Mouse (Mus musculus): ENCODE measurements around the gene Tekt5. TPM values are rescaled to one million over a fixed set of nuclear protein-coding genes. Genes with fewer than 3 reads are reported as not detected.
A peak's percentile ranks its signal among the peaks of the same experiment; 100 is the strongest.

Gene Tekt5
- polyA plus RNA-seq, 1 experiment from 2014 or later: not detected

DNA sequence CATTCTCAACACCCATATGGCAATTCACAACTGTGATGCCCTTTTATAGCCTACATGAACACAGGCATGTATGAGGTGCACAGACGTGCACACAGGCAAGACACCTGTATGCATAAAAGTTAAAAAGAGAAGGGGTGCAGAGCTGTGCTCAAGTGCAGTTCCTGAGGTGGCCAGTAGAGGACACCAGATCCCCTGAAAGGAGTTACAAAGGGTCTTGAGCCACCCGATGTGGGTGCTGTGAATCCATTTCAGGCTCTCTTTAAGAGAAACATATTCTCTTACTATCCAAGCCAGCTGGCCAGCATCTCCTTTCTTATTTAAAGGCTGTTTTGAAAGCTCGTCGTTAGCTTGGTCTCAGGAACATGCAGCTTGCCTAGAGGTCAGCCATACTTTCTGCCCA lies 21.6 kb upstream of the Tekt5 start:
- no peak overlapping the region for H3K4me3 ChIP-seq (replicated peaks)
- 0 out of 2 replicates have a peak, but pooled peaks cover 6% of the 10 kb centered on the region for H3K9me3 ChIP-seq
- H3K27ac ChIP-seq: no peak overlapping the region
- no peak for ATAC-seq (ENCODE audit: insufficient number of reproducible peaks, insufficient read depth, low FRiP score, low TSS enrichment, low read depth)
- WGBS: 86% methylated on average over 4 of the region's 4 CpGs
- no peaks in the 10 kb centered on the region for H3K27me3 ChIP-seq
- H3K4me1 ChIP-seq (replicated peaks): peaks cover 12% of the 10 kb centered on the region
- H3K36me3 ChIP-seq: peaks cover 84% of the 10 kb centered on the region
- no peak overlapping the region for H3K4me2 ChIP-seq
- no peak overlapping the region for H3K9ac ChIP-seq (replicated peaks)

DNA sequence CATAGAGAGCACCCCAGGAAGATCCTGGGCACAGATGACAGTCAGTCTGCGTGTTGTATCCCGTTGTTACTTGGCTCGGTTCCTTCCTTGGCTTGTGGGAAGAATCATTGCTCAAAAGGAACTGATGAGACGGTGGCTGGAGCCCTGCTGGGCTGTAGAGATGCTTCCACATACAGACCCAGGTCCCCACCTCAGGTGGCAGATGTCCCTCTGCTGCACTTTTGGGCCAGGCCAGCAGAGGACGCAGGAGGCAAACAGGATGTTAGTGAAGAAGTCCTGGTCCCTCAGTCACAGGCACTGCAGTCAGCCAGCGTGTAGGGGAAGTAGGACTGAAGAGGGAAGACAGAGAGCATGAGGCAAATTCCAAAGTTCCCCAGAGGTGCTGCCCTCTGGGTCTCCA lies 20.7 kb upstream of the Tekt5 start:
- H3K27ac ChIP-seq: no peak overlapping the region
- H3K9ac ChIP-seq (replicated peaks): no peak overlapping the region
- H3K9me3 ChIP-seq: 0 out of 2 replicates have a peak, but pooled peaks cover 6% of the 10 kb centered on the region
- H3K36me3 ChIP-seq: peaks cover 75% of the 10 kb centered on the region
- peaks cover 16% of the 10 kb centered on the region for H3K4me1 ChIP-seq (replicated peaks)
- 78% methylated on average over 6 of the region's 6 CpGs for WGBS
- no peak overlapping the region for H3K4me2 ChIP-seq
- ATAC-seq (ENCODE audit: insufficient number of reproducible peaks, insufficient read depth, low FRiP score, low TSS enrichment, low read depth): no peak
- H3K27me3 ChIP-seq: no peaks in the 10 kb centered on the region
- H3K4me3 ChIP-seq (replicated peaks): no peak overlapping the region

DNA sequence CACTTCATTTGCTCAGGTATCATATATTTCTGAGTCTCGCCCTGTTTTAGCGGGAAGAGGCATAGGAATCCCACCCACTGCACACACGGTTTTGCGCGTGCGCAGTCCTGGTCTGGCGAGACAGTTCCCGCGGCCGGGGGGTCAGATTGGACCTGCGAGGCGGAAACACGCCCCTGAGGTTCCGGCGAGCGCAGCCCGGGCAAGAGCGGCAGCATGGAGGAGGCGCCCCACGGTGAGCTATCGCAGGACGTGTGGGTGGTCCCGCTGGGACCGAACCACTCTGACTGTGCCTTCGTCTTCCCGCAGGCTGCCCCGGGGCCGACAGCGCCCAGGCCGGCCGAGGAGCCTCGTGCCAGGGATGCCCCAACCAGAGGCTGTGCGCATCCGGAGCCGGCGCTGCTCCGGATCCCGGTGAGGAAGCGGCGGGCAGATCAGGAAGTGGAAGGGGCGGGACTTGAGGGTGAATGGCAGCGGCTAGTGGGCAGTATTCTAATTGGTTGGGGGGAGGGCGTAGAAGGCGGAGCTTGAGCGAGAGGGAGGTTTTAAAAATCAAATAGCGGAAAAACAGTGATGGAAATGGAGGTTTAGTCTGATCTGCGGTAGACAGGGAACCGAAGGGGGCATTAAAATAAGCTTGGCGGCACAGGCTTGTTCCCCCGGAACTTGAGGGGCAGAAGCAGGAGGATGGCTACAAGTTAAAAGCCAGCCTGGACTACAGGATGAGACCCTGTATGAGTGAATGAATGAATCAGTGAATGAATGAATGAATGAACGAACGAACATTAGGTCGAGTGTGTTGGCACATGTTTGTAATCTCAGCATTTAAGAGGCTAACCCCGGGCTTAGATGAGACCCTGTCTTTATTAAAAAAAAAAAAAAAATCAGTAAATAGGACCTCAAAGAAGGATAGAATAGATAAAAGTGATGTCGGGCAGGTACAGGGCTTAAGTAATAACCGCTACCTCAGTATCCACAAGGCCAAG lies 16.8 kb upstream of the Tekt5 start, which contains the start of gene Nubp1:
TSS of gene Nubp1 (plus strand) at position 185 of the 983 bp plus-strand sequence.
- H3K4me3 ChIP-seq (replicated peaks): peak within 1 kb of the TSS; percentile 73
- peak within 1 kb of the TSS; percentile 75 for H3K4me2 ChIP-seq
- WGBS: 4% methylated on average over 56 of the region's 56 CpGs
- peak within 1 kb of the TSS; percentile 70 for H3K9ac ChIP-seq (replicated peaks)
- H3K9me3 ChIP-seq: peaks cover 6% of the 10 kb centered on the region; the same call in 1 of the 2 replicates
- peaks cover 38% of the 10 kb centered on the region for H3K36me3 ChIP-seq
- H3K27ac ChIP-seq: peak within 1 kb of the TSS; percentile 93
- H3K27me3 ChIP-seq: no peaks in the 10 kb centered on the region
- peak; percentile 93 for ATAC-seq (ENCODE audit: insufficient number of reproducible peaks, insufficient read depth, low FRiP score, low TSS enrichment, low read depth)
- H3K4me1 ChIP-seq (replicated peaks): peaks cover 16% of the 10 kb centered on the region

DNA sequence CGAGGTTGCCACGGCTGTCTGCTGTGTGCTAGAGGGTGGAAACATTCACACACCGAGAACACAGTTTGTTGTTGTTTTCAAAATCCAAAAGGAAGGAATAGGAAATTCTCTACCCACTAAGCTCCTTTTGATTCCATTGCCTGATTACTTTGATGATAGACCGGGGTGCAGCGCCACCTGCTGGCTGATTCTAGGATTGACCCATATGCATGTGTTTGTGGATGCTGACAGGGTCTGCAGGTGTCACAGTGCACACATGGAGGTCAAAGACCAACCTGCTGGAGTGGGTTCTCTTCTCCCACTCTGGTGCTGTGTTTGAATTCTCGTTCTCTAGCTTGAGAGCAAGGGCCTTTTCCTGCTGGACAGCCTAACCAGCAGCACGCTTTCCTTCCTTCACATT lies 3.9 kb upstream of the Tekt5 start:
- Histone ChIP-seq H3K9me3 (no peaks in the 10 kb centered on the region), H3K4me2 (no peak overlapping the region), H3K36me3 (no peaks in the 10 kb centered on the region), H3K4me3 (replicated peaks) (no peak overlapping the region), H3K9ac (replicated peaks) (no peak overlapping the region), H3K4me1 (replicated peaks) (peaks cover 9% of the 10 kb centered on the region), H3K27me3 (peaks cover 22% of the 10 kb centered on the region), H3K27ac (no peak overlapping the region)
- WGBS: 32% methylated on average over 7 of the region's 7 CpGs
- ATAC-seq (ENCODE audit: insufficient number of reproducible peaks, insufficient read depth, low FRiP score, low TSS enrichment, low read depth): no peak

DNA sequence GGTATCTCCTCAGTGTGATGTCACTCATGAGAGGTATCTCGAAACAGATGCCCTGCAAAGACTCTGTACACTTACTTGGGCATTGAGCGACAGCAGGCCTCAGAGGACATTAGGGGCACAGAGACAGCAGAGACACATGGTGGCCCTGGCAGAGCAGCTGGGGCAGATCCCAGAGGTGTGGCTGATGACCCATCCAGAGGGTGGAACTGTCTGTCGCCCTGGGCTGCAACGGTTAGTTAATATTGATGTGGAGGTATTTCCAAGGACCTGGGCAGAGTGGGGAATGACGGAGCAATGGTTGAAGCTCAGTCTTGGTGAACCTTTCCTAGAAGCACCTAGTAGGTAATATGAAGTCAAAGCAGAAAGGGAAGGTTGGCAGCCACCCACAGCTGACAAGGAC lies 3.5 kb upstream of the Tekt5 start:
- Histone ChIP-seq H3K9ac (replicated peaks) (no peak overlapping the region), H3K27ac (no peak overlapping the region), H3K4me3 (replicated peaks) (no peak overlapping the region), H3K4me1 (replicated peaks) (peaks cover 9% of the 10 kb centered on the region), H3K27me3 (peaks cover 26% of the 10 kb centered on the region), H3K4me2 (no peak overlapping the region), H3K36me3 (no peaks in the 10 kb centered on the region), H3K9me3 (no peaks in the 10 kb centered on the region)
- 71% methylated on average over 5 of the region's 5 CpGs for WGBS
- ATAC-seq (ENCODE audit: insufficient number of reproducible peaks, insufficient read depth, low FRiP score, low TSS enrichment, low read depth): no peak

DNA sequence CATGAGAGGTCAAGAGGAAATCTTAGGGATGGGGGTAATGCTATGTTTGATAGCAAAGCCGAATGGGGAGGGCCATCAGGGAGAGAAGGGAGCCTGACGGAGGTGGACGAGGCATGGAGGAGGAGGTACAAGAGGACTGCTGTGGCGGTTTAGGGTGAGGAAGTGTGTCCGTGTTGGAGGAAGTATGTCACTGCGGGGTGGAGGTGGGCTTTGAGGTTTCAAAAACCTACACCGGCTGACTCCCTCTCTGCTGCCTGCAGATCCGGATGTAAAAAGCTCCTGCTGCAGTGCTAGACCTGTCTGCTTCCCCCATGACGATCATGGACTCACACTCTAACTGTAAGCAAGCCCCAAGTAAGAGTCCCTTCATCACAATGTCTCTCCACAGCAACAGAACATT lies 2.7 kb downstream of the Tekt5 start:
- H3K36me3 ChIP-seq: no peaks in the 10 kb centered on the region
- 82% methylated on average over 9 of the region's 9 CpGs for WGBS
- no peaks in the 10 kb centered on the region for H3K9me3 ChIP-seq
- no peak overlapping the region for H3K4me2 ChIP-seq
- H3K27ac ChIP-seq: no peak overlapping the region
- H3K4me3 ChIP-seq (replicated peaks): no peak overlapping the region
- ATAC-seq (ENCODE audit: insufficient number of reproducible peaks, insufficient read depth, low FRiP score, low TSS enrichment, low read depth): no peak
- no peak overlapping the region for H3K9ac ChIP-seq (replicated peaks)
- peaks cover 33% of the 10 kb centered on the region for H3K27me3 ChIP-seq
- peaks cover 9% of the 10 kb centered on the region for H3K4me1 ChIP-seq (replicated peaks)

DNA sequence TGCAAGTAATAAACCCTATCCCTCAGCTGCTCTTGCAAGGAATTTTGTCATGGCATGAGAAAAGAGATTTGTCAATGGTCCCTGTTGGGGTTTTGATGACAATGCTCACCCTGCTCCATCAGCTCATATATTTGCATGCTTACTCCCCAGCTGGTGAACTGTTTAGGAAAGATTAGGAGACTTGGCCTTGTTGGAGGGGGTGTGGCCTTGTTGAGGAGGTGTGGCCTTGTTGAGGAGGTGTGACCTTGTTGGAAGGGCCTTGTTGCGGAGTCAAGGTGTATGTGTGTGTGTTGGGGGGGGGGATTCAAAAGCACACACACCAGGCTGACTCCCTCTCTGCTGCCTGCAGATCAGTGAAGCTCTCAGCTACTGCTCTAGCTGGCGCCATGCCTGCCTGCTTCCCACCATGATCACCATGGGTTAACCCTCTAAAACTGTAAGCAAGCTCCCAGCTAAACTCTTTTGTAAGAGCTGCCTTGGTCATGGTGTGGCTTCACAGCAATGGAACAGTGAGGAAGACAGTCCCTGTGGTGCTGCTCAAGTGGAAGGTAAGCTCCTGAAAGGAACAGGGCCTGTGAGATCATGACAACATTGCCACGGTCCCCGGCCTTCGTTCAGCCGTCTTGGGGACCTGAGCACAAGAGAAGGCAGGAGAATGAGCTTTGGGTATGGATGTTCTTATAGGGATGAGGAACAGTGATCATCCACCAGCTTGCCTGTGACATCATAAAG lies 6.5 kb downstream of the Tekt5 start:
- H3K4me3 ChIP-seq (replicated peaks): no peak overlapping the region
- H3K9ac ChIP-seq (replicated peaks): no peak overlapping the region

DNA sequence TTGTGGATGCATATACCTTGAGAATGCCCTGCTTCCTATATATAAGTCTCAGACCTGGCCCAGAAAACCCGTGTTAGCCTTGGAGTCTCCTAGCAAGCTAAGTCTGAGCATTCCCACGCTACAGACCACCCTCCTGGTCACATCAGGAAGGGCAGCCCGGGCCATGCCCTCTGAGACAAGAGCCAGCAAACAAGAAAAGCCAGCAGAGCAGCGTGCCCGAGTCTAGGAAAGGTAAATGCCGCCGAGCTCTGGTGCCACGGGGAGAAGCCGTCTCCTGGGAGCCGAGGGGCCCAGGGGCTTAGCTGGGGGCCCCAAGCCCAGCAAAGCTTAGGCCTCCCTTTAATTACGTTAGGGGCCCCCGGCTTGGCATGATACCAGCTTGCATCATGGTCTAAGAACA lies 10.0 kb downstream of the Tekt5 start:
- Histone ChIP-seq H3K4me3 (replicated peaks) (no peak overlapping the region), H3K4me2 (no peak overlapping the region), H3K36me3 (no peaks in the 10 kb centered on the region), H3K27ac (no peak overlapping the region), H3K9ac (replicated peaks) (no peak overlapping the region), H3K4me1 (replicated peaks) (no peaks in the 10 kb centered on the region), H3K9me3 (no peaks in the 10 kb centered on the region), H3K27me3 (peaks cover 10% of the 10 kb centered on the region; the same call in 1 of the 2 replicates)
- WGBS: 81% methylated on average over 12 of the region's 12 CpGs
- ATAC-seq (ENCODE audit: insufficient number of reproducible peaks, insufficient read depth, low FRiP score, low TSS enrichment, low read depth): no peak

More for the DNA sequence above, 6.5 kb downstream of the Tekt5 start:
- no peak for ATAC-seq (ENCODE audit: insufficient number of reproducible peaks, insufficient read depth, low FRiP score, low TSS enrichment, low read depth)
- H3K36me3 ChIP-seq: no peaks in the 10 kb centered on the region
- no peak overlapping the region for H3K4me2 ChIP-seq
- no peaks in the 10 kb centered on the region for H3K9me3 ChIP-seq
- H3K27me3 ChIP-seq: peaks cover 12% of the 10 kb centered on the region
- 86% methylated on average over 6 of the region's 6 CpGs for WGBS
- no peak overlapping the region for H3K27ac ChIP-seq
- no peaks in the 10 kb centered on the region for H3K4me1 ChIP-seq (replicated peaks)

DNA sequence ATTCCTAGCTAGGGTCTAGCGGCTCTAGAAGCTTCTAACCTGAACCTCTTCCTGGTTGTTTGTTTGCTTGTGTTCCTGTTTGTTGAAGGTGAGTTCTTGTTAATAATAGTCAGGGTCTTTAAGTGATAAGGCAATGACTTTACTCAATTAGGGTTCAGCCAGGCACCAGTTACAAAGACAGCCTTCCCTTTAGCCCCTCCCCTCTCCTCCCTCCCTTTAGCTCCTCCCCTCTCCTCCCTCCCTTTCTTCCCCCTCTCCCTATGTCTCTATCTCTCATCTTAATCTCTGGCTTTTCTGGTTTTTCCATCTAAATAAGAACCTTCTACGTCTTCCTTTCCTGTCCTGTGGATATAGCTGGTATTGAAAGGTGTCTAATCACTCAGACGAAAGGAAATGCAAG lies 10.7 kb downstream of the Tekt5 start:
- no peaks in the 10 kb centered on the region for H3K36me3 ChIP-seq
- H3K4me1 ChIP-seq (replicated peaks): no peaks in the 10 kb centered on the region
- no peak overlapping the region for H3K9ac ChIP-seq (replicated peaks)
- 65% methylated on average over 3 of the region's 3 CpGs for WGBS
- H3K27ac ChIP-seq: no peak overlapping the region
- no peak for ATAC-seq (ENCODE audit: insufficient number of reproducible peaks, insufficient read depth, low FRiP score, low TSS enrichment, low read depth)
- H3K9me3 ChIP-seq: no peaks in the 10 kb centered on the region
- peaks cover 10% of the 10 kb centered on the region; the same call in 1 of the 2 replicates for H3K27me3 ChIP-seq
- H3K4me3 ChIP-seq (replicated peaks): no peak overlapping the region
- H3K4me2 ChIP-seq: peak overlapping the region; percentile 13; the same call in 1 of the 2 replicates

DNA sequence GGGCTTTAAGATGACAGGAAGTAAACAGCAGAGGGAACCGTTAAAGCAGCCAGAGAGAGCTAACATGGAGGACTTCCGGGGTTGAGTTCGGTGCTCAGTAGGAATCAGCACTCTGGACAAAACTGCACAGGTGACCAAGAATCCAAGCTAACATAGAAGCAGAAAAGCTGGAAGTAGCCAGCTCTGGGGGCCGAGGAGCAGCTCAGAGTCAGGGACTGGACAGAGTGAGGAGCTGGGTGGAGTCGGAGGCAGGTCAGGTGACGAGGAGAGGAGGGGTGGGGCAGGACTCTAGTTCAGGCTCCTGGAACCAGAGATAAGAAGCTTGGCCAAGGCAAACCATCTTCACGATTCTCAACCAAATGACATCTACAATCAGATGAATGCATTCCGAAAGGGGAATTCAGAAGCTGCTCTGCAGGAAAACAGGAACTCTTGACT lies 11.2 kb downstream of the Tekt5 start:
- no peak overlapping the region for H3K27ac ChIP-seq

DNA sequence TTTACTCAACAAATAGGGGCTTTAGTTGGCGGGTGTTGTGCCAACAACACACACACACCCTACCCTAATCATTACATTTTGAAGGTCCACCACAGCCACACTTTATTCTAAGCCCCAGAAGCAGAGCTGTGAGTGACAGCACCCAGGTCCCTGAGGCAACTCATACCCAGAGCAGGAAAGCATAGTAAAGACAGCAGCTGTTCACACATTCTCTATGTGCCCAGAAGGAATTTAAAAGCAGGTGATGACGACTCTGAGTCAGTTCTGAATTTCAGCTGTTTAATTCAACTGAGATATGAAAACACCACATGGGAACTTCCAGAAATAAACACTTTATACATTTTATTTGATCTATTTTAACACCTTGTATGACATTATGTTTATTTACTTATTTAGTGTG lies 15.8 kb downstream of the Tekt5 start:
- Histone ChIP-seq H3K9ac (replicated peaks) (no peak overlapping the region), H3K36me3 (no peaks in the 10 kb centered on the region), H3K4me3 (replicated peaks) (no peak overlapping the region), H3K4me1 (replicated peaks) (peaks cover 14% of the 10 kb centered on the region), H3K9me3 (no peaks in the 10 kb centered on the region), H3K4me2 (no peak overlapping the region), H3K27ac (no peak overlapping the region), H3K27me3 (peaks cover 7% of the 10 kb centered on the region)
- 59% methylated on average over 2 of the region's 2 CpGs for WGBS
- 0 out of 2 replicates have a peak, but pooled peaks have one; percentile 22 for ATAC-seq (ENCODE audit: insufficient number of reproducible peaks, insufficient read depth, low FRiP score, low TSS enrichment, low read depth)

More for the DNA sequence above, 11.2 kb downstream of the Tekt5 start:
- Histone ChIP-seq H3K4me2 (peak overlapping the region; percentile 13), H3K27me3 (peaks cover 10% of the 10 kb centered on the region; the same call in 1 of the 2 replicates), H3K4me3 (replicated peaks) (no peak overlapping the region; the same call in 1 of the 2 replicates), H3K9ac (replicated peaks) (no peak overlapping the region), H3K4me1 (replicated peaks) (no peaks in the 10 kb centered on the region), H3K9me3 (no peaks in the 10 kb centered on the region), H3K36me3 (no peaks in the 10 kb centered on the region)
- ATAC-seq (ENCODE audit: insufficient number of reproducible peaks, insufficient read depth, low FRiP score, low TSS enrichment, low read depth): no peak
- WGBS: 25% methylated on average over 8 of the region's 8 CpGs

Measured in limb, embryonic 12.5 days (tissue).